In genomic region chr17:25843636-25844395, GRCm38 (mm10) we compare ENCODE assay signal across 8 mouse cellular contexts. TPM values are rescaled to one million over a fixed set of nuclear protein-coding genes. Genes with fewer than 3 reads are reported as not detected.
DNase-seq lines count a peak whose midpoint lies in the region; ATAC-seq and TF ChIP-seq lines count a peak whose summit lies in the region.

No protein-coding gene starts in this region.

- no peaks in the 10 kb centered on the region for H3K27me3 ChIP-seq in Patski
- H3K27me3 ChIP-seq in forebrain, embryonic 12.5 days: no peaks in the 10 kb centered on the region
- no peaks in the 10 kb centered on the region for H3K27me3 ChIP-seq in limb, embryonic 13.5 days
- H3K27me3 ChIP-seq in neural tube, embryonic 14.5 days (ENCODE audit: control insufficient read depth, insufficient read depth, low read length): no peaks in the 10 kb centered on the region

- no peak for TF ChIP-seq CTCF in Patski (IDR thresholded peaks at IDR 0.05)

- H3K4me1 ChIP-seq in forebrain, embryonic 12.5 days: peaks cover 19% of the 10 kb centered on the region
- peaks cover 19% of the 10 kb centered on the region for H3K4me1 ChIP-seq in limb, embryonic 13.5 days
- H3K4me1 ChIP-seq in neural tube, embryonic 14.5 days (ENCODE audit: control insufficient read depth, insufficient read depth, low read length): peaks cover 12% of the 10 kb centered on the region; the same call in 1 of the 2 replicates

- peak overlapping the region; percentile 93 for H3K4me3 ChIP-seq in forebrain, embryonic 12.5 days (replicated peaks)
- peak overlapping the region; percentile 84 for H3K4me3 ChIP-seq in limb, embryonic 13.5 days
- H3K4me3 ChIP-seq in neural tube, embryonic 14.5 days (ENCODE audit: low read depth, low read length): peak overlapping the region; percentile 81

- H3K36me3 ChIP-seq in forebrain, embryonic 12.5 days (replicated peaks): peaks cover 68% of the 10 kb centered on the region
- peaks cover 79% of the 10 kb centered on the region for H3K36me3 ChIP-seq in limb, embryonic 13.5 days
- H3K36me3 ChIP-seq in neural tube, embryonic 14.5 days (ENCODE audit: control insufficient read depth, insufficient read depth, low read length): peaks cover 34% of the 10 kb centered on the region

- H3K4me2 ChIP-seq in forebrain, embryonic 12.5 days: peak overlapping the region; percentile 93
- H3K4me2 ChIP-seq in limb, embryonic 13.5 days (replicated peaks): peak overlapping the region; percentile 91
- peak overlapping the region; percentile 93 for H3K4me2 ChIP-seq in neural tube, embryonic 14.5 days (ENCODE audit: low read depth, low read length)

- peak; percentile 34 for ATAC-seq in Patski
- ATAC-seq in forebrain, embryonic 12.5 days (ENCODE audit: low FRiP score): peak; percentile 40; the same call in 1 of the 2 replicates
- no peak for ATAC-seq in limb, embryonic 13.5 days (ENCODE audit: low FRiP score, low read depth)
- ATAC-seq in neural tube, embryonic 14.5 days (ENCODE audit: low read depth): peak; percentile 42

- peak overlapping the region; percentile 80 for H3K27ac ChIP-seq in forebrain, embryonic 12.5 days
- H3K27ac ChIP-seq in limb, embryonic 13.5 days: peak overlapping the region; percentile 80
- peak overlapping the region; percentile 64 for H3K27ac ChIP-seq in neural tube, embryonic 14.5 days (ENCODE audit: low read depth, low read length)

- in situ Hi-C loops in Patski (cut with MboI; ENCODE audit: low pct_unique_long_range_greater_than_20kb): no loop called here

- peak; percentile 44 for DNase-seq in kidney, adult 11 months
- no peak for DNase-seq in kidney, postnatal 14 days
- no peak for DNase-seq in Patski (ENCODE audit: low read depth, low spot score)
- DNase-seq in urinary bladder, postnatal 10 days (ENCODE audit: low spot score): no peak
- DNase-seq in lung, adult 18-20 months: no peak

- H3K9me3 ChIP-seq in forebrain, embryonic 12.5 days: no peaks in the 10 kb centered on the region
- H3K9me3 ChIP-seq in limb, embryonic 13.5 days: no peaks in the 10 kb centered on the region
- H3K9me3 ChIP-seq in neural tube, embryonic 14.5 days (ENCODE audit: control insufficient read depth, low read length): no peaks in the 10 kb centered on the region

- CTCF ChIA-PET in Patski (lab: Charles Lee): no interaction called here

- H3K9ac ChIP-seq in forebrain, embryonic 12.5 days: peak overlapping the region; percentile 80
- H3K9ac ChIP-seq in limb, embryonic 13.5 days: peak overlapping the region; percentile 92
- H3K9ac ChIP-seq in neural tube, embryonic 14.5 days (replicated peaks; ENCODE audit: low read depth, low read length): peak overlapping the region; percentile 67

- 4% methylated on average over 38 of the region's 38 CpGs for WGBS in forebrain, embryonic 12.5 days
- 3% methylated on average over 38 of the region's 38 CpGs for WGBS in limb, embryonic 13.5 days
- 4% methylated on average over 38 of the region's 38 CpGs for WGBS in neural tube, embryonic 14.5 days

- POLR2A ChIA-PET in Patski (lab: Charles Lee): interaction anchor here (1.0 kb wide), 1 partner anchor 9 kb away, joined by 5 read pairs; no protein-coding TSS in a partner anchor

RNA-seq across cellular contexts. Expression of gene Rhot2, which starts 0.8 kb away (rescaled TPM):
- 96.4 TPM for polyA plus RNA-seq in Patski (2021)
- 20.9 and 23.4 TPM in 2 replicates for polyA plus RNA-seq in forebrain, embryonic 12.5 days (2016; fragmentation: Nextera tagmentation; extraction: Ambion mirVana)
- 25.7 and 26.8 TPM in 2 replicates for polyA plus RNA-seq in limb, embryonic 13.5 days (2015; fragmentation: Nextera tagmentation; extraction: Ambion mirVana)
- 6.6 and 10.4 TPM in 2 replicates for polyA plus RNA-seq in neural tube, embryonic 14.5 days (2014; fragmentation: Nextera tagmentation; extraction: Ambion mirVana)

RNA-seq across cellular contexts. Expression of gene Gm20683, which starts 2.3 kb away (rescaled TPM):
- 6.0 TPM for polyA plus RNA-seq in Patski (2021)
- 2.5 and 3.3 TPM in 2 replicates for polyA plus RNA-seq in forebrain, embryonic 12.5 days (2016; fragmentation: Nextera tagmentation; extraction: Ambion mirVana)
- 1.5 and 1.9 TPM in 2 replicates for polyA plus RNA-seq in limb, embryonic 13.5 days (2015; fragmentation: Nextera tagmentation; extraction: Ambion mirVana)
- polyA plus RNA-seq in neural tube, embryonic 14.5 days (2014; fragmentation: Nextera tagmentation; extraction: Ambion mirVana): 8.2 and 10.6 TPM in 2 replicates

RNA-seq across cellular contexts. Expression of gene Rhbdl1, which starts 6.7 kb away (rescaled TPM):
- polyA plus RNA-seq in Patski (2021): 5.0 TPM
- polyA plus RNA-seq in forebrain, embryonic 12.5 days (2016; fragmentation: Nextera tagmentation; extraction: Ambion mirVana): 5.0 and 5.7 TPM in 2 replicates
- 1.4 and 1.6 TPM in 2 replicates for polyA plus RNA-seq in limb, embryonic 13.5 days (2015; fragmentation: Nextera tagmentation; extraction: Ambion mirVana)
- 42.0 and 67.6 TPM in 2 replicates for polyA plus RNA-seq in neural tube, embryonic 14.5 days (2014; fragmentation: Nextera tagmentation; extraction: Ambion mirVana)

RNA-seq across cellular contexts. Expression of gene Stub1, which starts 10.6 kb away (rescaled TPM):
- polyA plus RNA-seq in Patski (2021): 188 TPM
- polyA plus RNA-seq in forebrain, embryonic 12.5 days (2016; fragmentation: Nextera tagmentation; extraction: Ambion mirVana): 284 and 288 TPM in 2 replicates
- 359 and 366 TPM in 2 replicates for polyA plus RNA-seq in limb, embryonic 13.5 days (2015; fragmentation: Nextera tagmentation; extraction: Ambion mirVana)
- polyA plus RNA-seq in neural tube, embryonic 14.5 days (2014; fragmentation: Nextera tagmentation; extraction: Ambion mirVana): 335 and 351 TPM in 2 replicates

RNA-seq across cellular contexts. Expression of gene Jmjd8, which starts 15.1 kb away (rescaled TPM):
- polyA plus RNA-seq in Patski (2021): 22.9 TPM
- 65.7 and 69.5 TPM in 2 replicates for polyA plus RNA-seq in forebrain, embryonic 12.5 days (2016; fragmentation: Nextera tagmentation; extraction: Ambion mirVana)
- polyA plus RNA-seq in limb, embryonic 13.5 days (2015; fragmentation: Nextera tagmentation; extraction: Ambion mirVana): 57.9 and 60.7 TPM in 2 replicates
- polyA plus RNA-seq in neural tube, embryonic 14.5 days (2014; fragmentation: Nextera tagmentation; extraction: Ambion mirVana): 36.7 and 46.4 TPM in 2 replicates
